Mouse (Mus musculus): ENCODE measurements around the gene Atp5f1.

- TF ChIP-seq POLR2A (IDR thresholded peaks at IDR 0.05; ENCODE audit: borderline replicate concordance, extremely low read depth, low read depth, low read length) = no peak
- TF ChIP-seq CTCF (IDR thresholded peaks at IDR 0.05; ENCODE audit: insufficient read depth, low read length) = no peak
Measured at GRCm38 (mm10) chr3:105912097-105912880, 47.6 kb downstream of the Atp5f1 start.
